Mouse (Mus musculus): ENCODE results near the gene Tcte1.

Gene Tcte1

GRCm38 (mm10) chr17:45584939-45585678 lies 61.9 kb downstream of the Tcte1 start:
- DNase-seq (ENCODE audit: inconsistent ontology term), result peak; percentile 93

GRCm38 (mm10) chr17:45585725-45586448 lies 62.7 kb downstream of the Tcte1 start:
- no peak for DNase-seq (ENCODE audit: inconsistent ontology term)

GRCm38 (mm10) chr17:45586449-45586837 lies 63.2 kb downstream of the Tcte1 start:
- DNase-seq (ENCODE audit: inconsistent ontology term), result no peak

- no peak for DNase-seq (ENCODE audit: inconsistent ontology term)
Measured at GRCm38 (mm10) chr17:45588370-45588769, 65.1 kb downstream of the Tcte1 start.

GRCm38 (mm10) chr17:45589236-45589635 lies 66.0 kb downstream of the Tcte1 start:
- no peak for DNase-seq (ENCODE audit: inconsistent ontology term)

- no peak for DNase-seq (ENCODE audit: inconsistent ontology term)
Measured at GRCm38 (mm10) chr17:45589844-45590243, 66.6 kb downstream of the Tcte1 start.

GRCm38 (mm10) chr17:45590410-45590809 lies 67.2 kb downstream of the Tcte1 start:
- DNase-seq (ENCODE audit: inconsistent ontology term), result no peak

GRCm38 (mm10) chr17:45591701-45592605 lies 68.7 kb downstream of the Tcte1 start:
- no peak for DNase-seq (ENCODE audit: inconsistent ontology term)
